Mouse (Mus musculus) left cerebral cortex, postnatal 25 days (tissue): ENCODE measurements at regions not wholly inside any gene's neighbourhood (a gene's known extent, or its start where the extent isn't known, plus 50 kb on each side); places are given as distances from the start of the nearest gene placed in this dataset.

ENCODE experiments used
- DNase-seq, 2 experiments: peaks; one replicate each; pipeline ENCODE4 v3.0.0; 2022; ENCODE audit warnings: low spot score in 2 of 2, mixed read lengths in 1 of 2
- intact Hi-C: fragments of 180-260 bp; cut with DNase I; formaldehyde crosslinking; loops from one replicate; pipeline ENCODE4 v1.15.1; 2025

DNA sequence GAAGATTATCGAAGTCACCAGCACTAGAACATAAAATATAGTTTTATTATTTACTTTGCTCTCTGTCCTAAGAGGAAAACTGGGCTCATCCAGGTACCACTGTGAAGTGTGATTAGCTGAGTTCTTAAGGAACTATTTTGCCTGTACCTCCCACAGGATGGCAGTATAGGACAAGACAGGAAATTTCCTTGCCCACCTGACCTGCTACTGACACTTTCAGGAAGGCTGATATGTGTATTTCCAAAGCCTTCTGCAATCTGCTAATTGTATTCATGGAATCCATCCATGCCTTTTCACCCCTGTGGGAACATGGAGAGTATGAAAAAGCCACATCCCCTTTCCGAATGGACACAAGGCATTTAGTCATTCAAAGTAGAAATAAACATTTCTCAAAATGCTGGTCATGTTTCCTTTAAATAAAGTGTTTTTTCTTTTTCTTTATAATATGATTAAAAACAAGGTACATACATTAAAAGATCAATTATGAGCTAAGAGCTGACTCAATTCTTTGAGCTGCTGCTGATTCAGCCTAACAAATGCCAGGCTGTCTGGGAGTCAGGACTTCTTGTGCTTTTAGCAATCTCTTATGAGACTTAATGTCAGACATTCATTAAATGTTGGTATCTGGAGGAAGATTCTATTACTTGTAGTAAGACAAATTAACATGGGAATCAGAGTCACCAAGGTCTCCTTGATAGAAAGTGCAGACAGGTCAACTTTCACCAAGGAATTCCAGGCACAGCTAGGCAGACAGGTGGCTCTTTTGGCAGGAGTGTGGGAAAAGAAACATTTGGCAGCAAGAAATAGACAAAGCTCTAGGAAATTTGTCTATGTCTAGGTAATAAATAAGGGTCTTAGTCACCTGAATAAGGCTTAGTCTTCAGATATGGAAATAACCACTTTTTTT lies 112.4 kb upstream of the Gnpda2 start:
- DNase-seq: peak; percentile 38 to 64
- intact Hi-C loops: loop anchor here (2.0 to 10.0 kb wide), 4 partner anchors 140 to 1560 kb away; no protein-coding TSS in a partner anchor

DNA sequence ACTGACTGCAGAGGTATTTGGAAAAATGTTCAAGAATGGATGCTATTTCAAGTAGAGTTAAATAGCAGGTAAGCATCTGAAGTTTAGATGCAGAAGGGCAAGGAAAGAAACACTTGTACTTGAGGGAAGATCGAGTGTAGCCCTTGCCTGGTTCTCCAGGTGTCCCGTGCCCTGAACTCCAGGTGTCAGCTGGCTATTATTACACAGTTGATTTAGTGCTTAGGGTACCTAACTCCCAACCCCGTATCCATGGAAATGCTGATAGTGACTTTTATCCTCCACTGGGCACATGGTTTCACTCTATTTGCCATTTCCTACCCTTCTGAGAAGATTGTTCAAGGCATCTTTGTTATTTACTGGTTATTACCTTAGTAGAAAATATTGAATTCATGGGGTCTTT lies 86.6 kb upstream of the Gnpda2 start:
- intact Hi-C loops: no loop called here
- no peak for DNase-seq

- intact Hi-C loops: no loop called here
- no peak for DNase-seq
Observed at GRCm38 (mm10) chr5:69678268-69678667, 86.1 kb upstream of the Gnpda2 start.

DNA sequence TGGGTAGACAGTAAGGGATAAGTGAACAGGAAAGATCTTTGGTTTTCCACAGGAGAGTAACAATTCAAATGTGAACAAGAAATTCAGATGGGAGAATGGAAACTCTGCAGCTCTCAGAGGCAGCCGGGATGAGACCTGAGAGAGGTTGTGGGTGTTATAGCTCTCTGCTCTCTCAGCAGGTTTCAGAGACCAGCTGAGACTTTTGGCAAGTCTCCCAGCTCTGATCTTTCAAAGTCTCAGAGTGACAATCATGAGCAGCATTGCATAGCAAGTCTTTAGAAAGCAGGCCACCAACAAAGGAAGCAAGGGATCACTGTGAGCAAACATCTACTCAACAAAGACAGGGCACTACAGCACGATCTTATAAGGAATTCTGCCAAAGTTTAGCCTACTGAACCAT lies 73.4 kb upstream of the Gnpda2 start:
- DNase-seq: peak in 1 of 2 experiments; percentile 37
- intact Hi-C loops: no loop called here

DNA sequence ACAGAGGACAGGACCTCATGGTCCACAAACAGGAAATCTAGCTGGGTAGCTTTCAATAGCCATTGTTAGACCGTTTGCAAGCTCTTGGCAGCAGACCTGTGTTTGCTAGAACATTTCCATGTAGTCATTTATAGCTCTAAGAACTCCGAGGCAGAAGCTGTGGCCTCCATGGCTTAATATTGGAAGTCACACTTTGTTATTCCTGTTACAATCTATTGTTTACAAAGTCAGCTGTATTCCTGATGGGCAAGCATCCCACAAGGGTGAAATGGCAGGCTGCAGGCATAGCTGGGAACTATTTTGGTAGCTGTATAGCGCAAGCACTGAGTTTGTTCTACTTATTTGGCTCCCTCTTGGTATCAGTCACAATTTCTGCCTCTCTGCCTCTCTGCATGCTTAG lies 71.8 kb upstream of the Gnpda2 start:
- intact Hi-C loops: no loop called here
- no peak for DNase-seq
